Mouse (Mus musculus) liver, adult 2 months (tissue): ENCODE results near the gene Tcirg1. TPM values are rescaled to one million over a fixed set of nuclear protein-coding genes. Genes with fewer than 3 reads are reported as not detected.
A peak's percentile ranks its signal among the peaks of the same experiment; 100 is the strongest.

Experiments used
- DNase-seq: peaks from one replicate; pipeline ENCODE4 v3.0.0-alpha.2; 2011; ENCODE audit warnings: low read depth, low spot score; ENCODE audit errors: extremely low read depth
- H3K27ac ChIP-seq: fragments of 200-500 bp; replicated peaks from 2 replicates; pipeline ENCODE4 v1.5.1; 2012; ENCODE audit warnings: low read depth, mild to moderate bottlenecking, control low read depth, inconsistent platforms, low read length; ENCODE audit not compliant: insufficient read depth
- H3K27me3 ChIP-seq: fragments of 200-500 bp; 2 replicates; pipeline ENCODE4 v1.6.1; 2012; ENCODE audit warnings: mild to moderate bottlenecking, moderate library complexity, low read length, inconsistent platforms; ENCODE audit not compliant: control insufficient read depth, insufficient read depth
- H3K36me3 ChIP-seq: fragments of 200-500 bp; 2 replicates; pipeline ENCODE4 v1.6.1; 2012; ENCODE audit warnings: low read length, inconsistent platforms; ENCODE audit not compliant: control insufficient read depth, insufficient read depth
- H3K4me1 ChIP-seq: fragments of 200-500 bp; 2 replicates; pipeline ENCODE4 v1.6.1; 2011; ENCODE audit warnings: low read length; ENCODE audit not compliant: control insufficient read depth, insufficient read depth
- H3K4me3 ChIP-seq: fragments of 200-500 bp; 2 replicates; pipeline ENCODE4 v1.5.1; 2011; ENCODE audit warnings: low read depth, mild to moderate bottlenecking, control low read depth, low read length, moderate library complexity; ENCODE audit not compliant: insufficient read depth
- H3K79me2 ChIP-seq: fragments of 200-500 bp; 2 replicates; pipeline ENCODE4 v1.6.1; 2012; ENCODE audit warnings: inconsistent platforms, mild to moderate bottlenecking, low read length, moderate library complexity; ENCODE audit not compliant: control insufficient read depth, insufficient read depth
- H3K9ac ChIP-seq: fragments of 200-500 bp; 2 replicates; pipeline ENCODE4 v1.6.1; 2012; ENCODE audit warnings: low read depth, mild to moderate bottlenecking, control low read depth, inconsistent platforms, low read length
- CTCF ChIP-seq: fragments of 200-500 bp; IDR thresholded peaks from 2 replicates; pipeline ENCODE4 v1.5.1; 2011; ENCODE audit warnings: low read depth, low read length, control low read depth
- POLR2A ChIP-seq: fragments of 200-500 bp; IDR thresholded peaks from 2 replicates; pipeline ENCODE4 v1.6.1; 2011; ENCODE audit warnings: low read length, control low read depth; ENCODE audit not compliant: insufficient read depth; ENCODE audit errors: extremely low read depth
- whole genome bisulfite sequencing: fragments of 180-500 bp; shearing (Covaris S2); methylation state at CpG from one replicate; pipeline ENCODE4 v1.1.7; 2018; 5-methylcytosine and 5-hydroxymethylcytosine counted together
- polyA plus RNA-seq: library from polyadenylated mRNA; depleted of rRNA; stranded (reverse); fragments of >200 nt; gene quantifications from 2 replicates; pipeline ENCODE4 v1.2.3, GENCODE M21; 2012
- total RNA-seq: library from RNA; depleted of rRNA; stranded (reverse); fragments of >200 nt; gene quantifications from 2 replicates; pipeline ENCODE4 v1.2.3, GENCODE M21; 2014

Tcirg1 gene
- total and polyA plus RNA-seq, 2 experiments: 35.6 to 123 TPM

GRCm38 (mm10) chr19:3907876-3908660 is 1.1 kb upstream of the Tcirg1 start:
- Histone ChIP-seq H3K4me1 (peaks cover 20% of the 10 kb centered on the region), H3K79me2 (peaks cover 4% of the 10 kb centered on the region; the same call in 1 of the 2 replicates)
- 44% methylated on average over 8 of the region's 8 CpGs for WGBS

GRCm38 (mm10) chr19:3906326-3906725 is 607 bp downstream of the Tcirg1 start:
- H3K4me1 ChIP-seq: peaks cover 14% of the 10 kb centered on the region
- peak overlapping the region; percentile 88 for H3K4me3 ChIP-seq
- TF ChIP-seq CTCF (no peak), POLR2A (no peak)
- peaks cover 3% of the 10 kb centered on the region; the same call in 1 of the 2 replicates for H3K36me3 ChIP-seq
- H3K27me3 ChIP-seq: no peaks in the 10 kb centered on the region
- 3% methylated on average over 10 of the region's 10 CpGs for WGBS
- peak overlapping the region; percentile 76 for H3K27ac ChIP-seq
- peak overlapping the region; percentile 89 for H3K9ac ChIP-seq
- peaks cover 4% of the 10 kb centered on the region; the same call in 1 of the 2 replicates for H3K79me2 ChIP-seq
- no peak for DNase-seq

More at GRCm38 (mm10) chr19:3907876-3908660, 1.1 kb upstream of the Tcirg1 start:
- Histone ChIP-seq H3K36me3 (no peaks in the 10 kb centered on the region), H3K27me3 (no peaks in the 10 kb centered on the region), H3K4me3 (no peak overlapping the region), H3K9ac (no peak overlapping the region), H3K27ac (peak overlapping the region; percentile 67)
- TF ChIP-seq POLR2A: no peak
- no peak for TF ChIP-seq CTCF
- DNase-seq: peak; percentile 43

GRCm38 (mm10) chr19:3905261-3905969 is 1.5 kb downstream of the Tcirg1 start:
- H3K36me3 ChIP-seq: peaks cover 4% of the 10 kb centered on the region; the same call in 1 of the 2 replicates
- peak; percentile 82 for DNase-seq
- peak overlapping the region; percentile 76 for H3K27ac ChIP-seq
- peak overlapping the region; percentile 19 for H3K9ac ChIP-seq
- WGBS: 1% methylated on average over 6 of the region's 6 CpGs
- peaks cover 4% of the 10 kb centered on the region; the same call in 1 of the 2 replicates for H3K79me2 ChIP-seq
- H3K4me3 ChIP-seq: peak overlapping the region; percentile 25
- no peak for TF ChIP-seq POLR2A
- no peak for TF ChIP-seq CTCF
- H3K27me3 ChIP-seq: no peaks in the 10 kb centered on the region
- H3K4me1 ChIP-seq: peaks cover 14% of the 10 kb centered on the region

- no peak overlapping the region for H3K27ac ChIP-seq
- peaks cover 4% of the 10 kb centered on the region; the same call in 1 of the 2 replicates for H3K36me3 ChIP-seq
- H3K79me2 ChIP-seq: peaks cover 4% of the 10 kb centered on the region; the same call in 1 of the 2 replicates
- no peaks in the 10 kb centered on the region for H3K27me3 ChIP-seq
- DNase-seq: no peak
- H3K9ac ChIP-seq: no peak overlapping the region
- TF ChIP-seq POLR2A (no peak), CTCF (no peak)
- H3K4me1 ChIP-seq: peaks cover 14% of the 10 kb centered on the region
- no peak overlapping the region for H3K4me3 ChIP-seq
- 74% methylated on average over 10 of the region's 10 CpGs for WGBS
These were observed 2.6 kb downstream of the Tcirg1 start for GRCm38 (mm10) chr19:3904363-3904675.

- WGBS: 91% methylated on average over 25 of the region's 25 CpGs
- H3K9ac ChIP-seq: no peak overlapping the region
- H3K36me3 ChIP-seq: peaks cover 4% of the 10 kb centered on the region; the same call in 1 of the 2 replicates
- no peak overlapping the region for H3K27ac ChIP-seq
- H3K27me3 ChIP-seq: no peaks in the 10 kb centered on the region
- no peak for DNase-seq
- peaks cover 4% of the 10 kb centered on the region; the same call in 1 of the 2 replicates for H3K79me2 ChIP-seq
- no peak overlapping the region for H3K4me3 ChIP-seq
- H3K4me1 ChIP-seq: peaks cover 14% of the 10 kb centered on the region
- no peak for TF ChIP-seq CTCF
- TF ChIP-seq POLR2A: no peak
These were observed 3.1 kb downstream of the Tcirg1 start for GRCm38 (mm10) chr19:3903648-3904362.
